Mouse (Mus musculus): ENCODE measurements around the gene Gm11627. TPM values are rescaled to one million over a fixed set of nuclear protein-coding genes. Genes with fewer than 3 reads are reported as not detected.
"Not testable (repeated sequence)": the region's sequence is repeated elsewhere in the genome, so short reads cannot be mapped to it uniquely, and the experiment has no call there.

Gm11627 gene
- total RNA-seq, 2 experiments from 2014 or later = not detected

GRCm38 (mm10) chr11:102565741-102566140, 13.5 kb downstream of the Gm11627 start:
- DNase-seq (ENCODE audit: low spot score in 2 of 2) = no peak

GRCm38 (mm10) chr11:102564952-102565671, 14.1 kb downstream of the Gm11627 start:
- not testable (repeated sequence) for DNase-seq (ENCODE audit: low spot score in 2 of 2)

DNA sequence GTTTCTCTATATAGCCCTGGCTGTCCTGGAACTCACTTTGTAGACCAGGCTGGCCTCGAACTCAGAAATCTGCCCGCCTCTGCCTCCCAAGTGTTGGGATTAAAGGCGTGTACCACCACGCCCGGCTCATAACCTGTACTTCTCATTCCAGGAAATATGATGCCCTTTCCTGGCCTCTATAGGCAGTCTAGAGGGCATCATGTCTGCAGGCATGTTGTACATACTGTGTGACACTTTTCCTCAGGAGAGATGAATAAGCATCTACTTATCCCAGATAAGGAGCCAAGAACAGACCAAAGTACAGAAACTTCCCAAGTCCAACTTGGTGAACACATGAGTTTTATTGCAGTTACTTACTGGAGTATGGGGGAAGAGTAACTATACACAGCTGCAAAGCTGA, 20.6 kb downstream of the Gm11627 start:
- no peak for DNase-seq (ENCODE audit: low spot score in 2 of 2)

DNA sequence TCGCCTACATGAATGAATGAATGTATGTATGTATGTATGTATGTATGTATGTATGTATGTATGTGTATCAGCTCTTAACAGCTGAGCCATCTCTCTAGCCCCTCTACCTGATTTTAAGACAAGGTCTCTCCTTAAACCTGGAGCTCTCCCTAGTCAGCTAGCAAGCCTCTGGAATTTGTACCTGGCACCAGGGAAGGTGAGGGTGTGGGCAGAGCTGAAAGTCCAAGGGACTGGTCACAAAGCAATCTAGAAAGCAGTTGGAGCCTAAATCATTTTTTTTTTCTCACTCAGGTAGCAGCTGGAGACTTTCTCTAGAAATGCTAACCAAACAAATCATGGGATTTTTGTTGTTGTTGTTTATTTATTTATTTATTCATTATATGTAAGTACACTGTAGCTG, 21.9 kb downstream of the Gm11627 start:
- no peak for DNase-seq (ENCODE audit: low spot score in 2 of 2)

DNA sequence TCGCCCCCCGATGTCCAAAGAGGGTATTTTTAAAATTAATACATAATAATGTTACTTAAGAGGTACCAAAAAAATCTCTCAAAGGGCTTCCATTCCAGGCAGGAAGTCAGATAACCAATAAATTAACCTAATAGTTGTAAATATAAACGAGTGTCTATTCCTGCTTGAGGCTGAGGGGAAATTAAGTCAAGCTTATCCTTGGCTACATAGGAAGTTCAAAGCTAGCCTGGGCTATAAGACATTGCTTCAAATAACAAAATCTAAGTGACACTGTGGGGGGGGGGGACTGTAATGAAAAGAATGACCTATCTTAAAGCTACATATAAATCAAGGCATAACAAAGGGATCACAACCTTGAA, 22.6 kb downstream of the Gm11627 start:
- DNase-seq (ENCODE audit: low spot score in 2 of 2) = no peak

DNA sequence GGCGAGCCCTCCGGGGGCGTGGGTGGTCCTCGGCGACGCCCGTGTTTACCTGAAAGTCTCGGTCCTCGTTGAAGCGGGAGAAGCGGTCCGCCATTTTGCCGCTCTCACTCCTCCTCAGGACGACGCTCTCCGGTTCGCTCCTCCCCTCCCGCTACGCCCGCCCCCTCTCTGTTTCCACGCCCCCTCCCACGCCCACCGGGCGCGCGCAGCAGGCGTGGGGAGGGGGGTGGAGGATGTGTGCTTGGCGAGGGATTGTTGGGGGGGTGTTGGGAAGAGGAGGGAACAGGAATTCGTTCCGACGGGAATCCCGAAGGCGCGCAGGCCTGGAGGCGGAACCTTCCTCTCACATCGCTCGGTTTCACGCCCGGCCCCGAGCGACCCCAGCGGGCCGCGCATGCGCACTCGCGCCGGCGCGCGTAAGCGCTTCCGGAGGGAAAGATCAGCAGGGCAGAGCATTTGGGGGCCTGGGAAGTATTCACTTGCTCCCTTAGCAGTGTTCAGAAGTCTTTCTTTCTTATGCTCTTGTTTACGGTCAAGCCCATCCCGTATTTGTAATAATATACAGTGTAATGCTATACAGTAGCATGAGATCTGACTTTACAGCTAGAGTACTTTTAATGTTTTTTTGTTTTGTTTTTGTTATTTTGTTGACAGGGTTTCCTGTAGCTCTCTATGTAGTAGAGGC, 23.1 kb downstream of the Gm11627 start, which contains the start of gene Gpatch8:
Gene Gpatch8 (minus strand): TSS at position 362 of the 685 bp plus-strand sequence.
- DNase-seq (ENCODE audit: low spot score in 2 of 2) = peak; percentile 91 to 93

GRCm38 (mm10) chr11:102555400-102556030, 23.7 kb downstream of the Gm11627 start:
- DNase-seq (ENCODE audit: low spot score in 2 of 2) = peak in 1 of 2 experiments; percentile 53

DNA sequence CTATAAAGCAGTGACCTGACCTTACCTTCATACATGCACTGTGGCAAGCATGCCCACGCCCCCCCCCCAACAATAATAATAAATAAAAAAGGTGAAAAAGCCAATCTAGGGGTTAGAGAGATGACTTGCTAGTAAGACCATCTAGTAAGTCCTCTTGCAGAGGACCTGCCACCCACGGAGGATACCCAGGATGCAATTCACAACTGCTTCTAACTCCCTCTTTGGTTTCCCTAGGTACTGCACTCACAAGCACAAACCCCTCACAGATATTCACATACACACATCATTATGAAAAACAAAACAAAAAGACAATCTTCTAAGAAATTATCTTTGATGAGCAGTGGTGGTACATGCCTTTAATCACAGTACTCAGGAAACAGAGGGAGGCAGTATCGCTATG, 27.2 kb downstream of the Gm11627 start:
- DNase-seq (ENCODE audit: low spot score in 2 of 2) = no peak

GRCm38 (mm10) chr11:102551176-102551575, 28.1 kb downstream of the Gm11627 start:
- DNase-seq (ENCODE audit: low spot score in 2 of 2) = no peak

DNA sequence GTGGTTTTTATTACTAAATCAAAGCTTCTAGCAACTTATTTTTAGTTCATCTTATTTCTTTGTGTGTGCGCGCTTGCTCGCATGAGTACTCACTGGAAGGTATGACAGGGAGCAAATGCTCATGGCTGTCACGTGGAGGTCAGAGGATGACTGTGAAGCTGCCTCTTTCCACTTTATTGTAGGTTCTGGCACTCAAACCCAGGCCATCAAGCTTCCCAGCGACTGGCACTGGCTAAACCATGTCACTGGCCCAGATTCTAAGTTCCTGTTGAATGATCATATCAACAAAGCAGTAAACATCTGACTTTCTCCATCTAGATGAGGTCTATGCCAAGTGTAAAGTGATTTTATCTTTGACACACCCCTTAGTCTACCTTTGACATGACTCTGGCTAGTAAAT, 37.8 kb downstream of the Gm11627 start:
- DNase-seq (ENCODE audit: low spot score in 2 of 2) = peak in 1 of 2 experiments; percentile 21

GRCm38 (mm10) chr11:102540286-102540685, 39.0 kb downstream of the Gm11627 start:
- not testable (repeated sequence) for DNase-seq (ENCODE audit: low spot score in 2 of 2)

- no peak for DNase-seq (ENCODE audit: low spot score in 2 of 2)
These were observed 39.6 kb downstream of the Gm11627 start for GRCm38 (mm10) chr11:102539690-102540089.

GRCm38 (mm10) chr11:102536210-102536609, 43.1 kb downstream of the Gm11627 start:
- DNase-seq (ENCODE audit: low spot score in 2 of 2) = no peak

DNA sequence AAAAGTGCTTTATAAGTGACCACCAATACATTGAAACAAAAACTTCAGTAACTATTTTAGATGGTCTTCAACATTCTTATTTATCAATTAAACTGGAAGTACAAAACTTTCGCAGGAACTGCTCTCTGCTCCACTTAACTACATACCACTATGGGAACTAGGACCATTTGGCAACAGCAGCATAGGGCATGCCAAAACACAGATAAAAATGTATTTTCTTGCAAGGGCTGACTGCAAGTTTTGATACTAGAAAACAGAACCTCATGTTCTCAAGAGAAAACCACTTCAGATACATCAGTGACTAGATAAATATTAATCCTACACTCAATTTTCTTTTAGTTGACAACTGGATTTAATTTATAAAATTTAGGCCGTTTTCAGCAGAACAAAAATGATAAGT, 45.2 kb downstream of the Gm11627 start:
- no peak for DNase-seq (ENCODE audit: low spot score in 2 of 2)

GRCm38 (mm10) chr11:102531425-102531824, 47.8 kb downstream of the Gm11627 start:
- DNase-seq (ENCODE audit: low spot score in 2 of 2) = no peak

Other genes with a start within 250 kb of the Gm11627 start
- under 1 TPM; 0.23 to 0.80 TPM for gene Slc4a1, start 213.3 kb downstream of the Gm11627 start, total RNA-seq (2021)
- 10 to 100 TPM; 40.0 to 45.9 TPM for gene Rundc3a, start 186.1 kb downstream of the Gm11627 start, total RNA-seq (2021)
- 100 to 1,000 TPM; 461 to 466 TPM for gene Slc25a39, start 171.5 kb downstream of the Gm11627 start, total RNA-seq (2021)
- gene Grn, start 149.1 kb downstream of the Gm11627 start, total RNA-seq (2021) = 100 to 1,000 TPM; 156 to 181 TPM
- 1 to 10 TPM; 3.4 to 3.5 TPM for gene Fam171a2, start 131.8 kb downstream of the Gm11627 start, total RNA-seq (2021)
- 1 to 10 TPM; 3.4 to 3.6 TPM for gene Itga2b, start 109.3 kb downstream of the Gm11627 start, total RNA-seq (2021)
- gene Gpatch8, start 23.1 kb downstream of the Gm11627 start, total RNA-seq (2021) = 10 to 100 TPM; 24.6 to 29.8 TPM
- 1 to 10 TPM; 2.6 to 3.6 TPM for gene Fzd2, start 24.9 kb upstream of the Gm11627 start, total RNA-seq (2021)
- gene Meioc, start 84.3 kb upstream of the Gm11627 start, total RNA-seq (2021) = not detected
- gene Ccdc43, start 118.3 kb upstream of the Gm11627 start, total RNA-seq (2021) = 10 to 100 TPM; 21.7 to 30.4 TPM
- 1 to 10 TPM; 1.9 to 5.5 TPM for gene Adam11, start 182.0 kb upstream of the Gm11627 start, total RNA-seq (2021)
- gene Gjc1, start 240.2 kb upstream of the Gm11627 start, total RNA-seq (2021) = 10 to 100 TPM; 12.0 to 16.4 TPM